Mouse (Mus musculus) intestine, embryonic 14.5 days (tissue): ENCODE results near the gene Pgap3. TPM values are rescaled to one million over a fixed set of nuclear protein-coding genes. Genes with fewer than 3 reads are reported as not detected.
A peak's percentile ranks its signal among the peaks of the same experiment; 100 is the strongest.

Experiments
- ATAC-seq: fragments of 200-750 bp; cut with Nextera tagmentation; replicated peaks from 2 replicates; pipeline ENCODE4 v1.8.0; 2017; ENCODE audit warnings: low read depth, moderate number of reproducible peaks, moderate TSS enrichment, moderate library complexity; ENCODE audit not compliant: low FRiP score, low TSS enrichment
- DNase-seq: peaks from one replicate; pipeline ENCODE4 v3.0.0-alpha.2; 2018; ENCODE audit warnings: low spot score
- H3K27ac ChIP-seq: fragments of 300-500 bp; sonication (generic); 2 replicates; pipeline ENCODE4 v1.5.1; 2014; ENCODE audit warnings: low read depth, mild to moderate bottlenecking, control low read depth
- H3K27me3 ChIP-seq: fragments of 300-500 bp; sonication (generic); replicated peaks from 2 replicates; pipeline ENCODE4 v1.6.1; 2014; ENCODE audit warnings: low read length, control low read depth; ENCODE audit not compliant: control insufficient read depth, insufficient read depth
- H3K36me3 ChIP-seq: fragments of 300-500 bp; sonication (generic); 2 replicates; pipeline ENCODE4 v1.6.1; 2014; ENCODE audit warnings: low read length, control low read depth; ENCODE audit not compliant: control insufficient read depth, insufficient read depth
- H3K4me1 ChIP-seq: fragments of 300-500 bp; sonication (generic); replicated peaks from 2 replicates; pipeline ENCODE4 v1.6.1; 2014; ENCODE audit warnings: low read length, control low read depth, mixed read lengths; ENCODE audit not compliant: control insufficient read depth, insufficient read depth
- H3K4me2 ChIP-seq: fragments of 300-500 bp; sonication (generic); 2 replicates; pipeline ENCODE4 v1.6.1; 2014; ENCODE audit warnings: low read length
- H3K4me3 ChIP-seq: fragments of 300-500 bp; sonication (generic); 2 replicates; pipeline ENCODE4 v1.5.1; 2014; ENCODE audit warnings: low read depth, low read length, control low read depth, mixed read lengths
- H3K9ac ChIP-seq: fragments of 300-500 bp; sonication (generic); 2 replicates; pipeline ENCODE4 v1.6.1; 2014; ENCODE audit warnings: mild to moderate bottlenecking, low read length
- H3K9me3 ChIP-seq: fragments of 300-500 bp; sonication (generic); 2 replicates; pipeline ENCODE4 v1.6.1; 2016; ENCODE audit warnings: low read length, control low read depth; ENCODE audit not compliant: control insufficient read depth
- WGBS: fragments of 180-500 bp; shearing (Covaris S2); extraction: QIAGEN DNeasy Blood & Tissue Kit; methylation state at CpG from one replicate; pipeline ENCODE4 v1.1.7; 2014; 5-methylcytosine and 5-hydroxymethylcytosine counted together
- polyA plus RNA-seq: library from polyadenylated mRNA; unstranded; fragments of >200 nt; fragmentation: Nextera tagmentation; extraction: Ambion mirVana; gene quantifications from 2 replicates; pipeline ENCODE4 v1.2.1, GENCODE M21; 2014

Gene Pgap3
- polyA plus RNA-seq, 1 experiment from 2014 or later, result 14.1 TPM

DNA sequence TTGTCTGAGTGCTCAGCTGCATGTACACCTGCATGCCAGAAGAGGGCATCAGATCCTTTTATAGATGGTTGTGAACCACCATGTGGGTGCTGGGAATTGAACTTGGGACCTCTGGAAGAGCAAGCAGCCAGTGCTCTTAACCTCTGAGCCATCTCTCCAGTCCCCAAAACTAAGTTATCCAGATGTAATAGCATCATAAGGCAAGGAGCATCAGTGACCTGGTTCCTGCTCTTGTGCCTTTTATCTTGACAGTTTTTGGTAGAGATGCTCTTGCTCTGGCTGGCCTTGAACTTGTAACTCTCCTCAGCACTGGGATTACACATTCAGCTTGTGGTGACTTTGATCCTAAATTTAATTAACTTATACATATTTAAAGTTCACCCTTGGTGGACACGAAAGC, 43.4 kb upstream of the Pgap3 start:
- no peak overlapping the region for H3K27ac ChIP-seq
- H3K9me3 ChIP-seq, result no peaks in the 10 kb centered on the region
- no peak overlapping the region for H3K4me3 ChIP-seq
- H3K4me2 ChIP-seq, result no peak overlapping the region
- DNase-seq (no peak), ATAC-seq (no peak)
- 96% methylated on average over 1 of the region's 1 CpGs for WGBS
- H3K36me3 ChIP-seq, result no peaks in the 10 kb centered on the region
- H3K4me1 ChIP-seq, result no peaks in the 10 kb centered on the region
- H3K27me3 ChIP-seq, result peaks cover 23% of the 10 kb centered on the region
- no peak overlapping the region for H3K9ac ChIP-seq

DNA sequence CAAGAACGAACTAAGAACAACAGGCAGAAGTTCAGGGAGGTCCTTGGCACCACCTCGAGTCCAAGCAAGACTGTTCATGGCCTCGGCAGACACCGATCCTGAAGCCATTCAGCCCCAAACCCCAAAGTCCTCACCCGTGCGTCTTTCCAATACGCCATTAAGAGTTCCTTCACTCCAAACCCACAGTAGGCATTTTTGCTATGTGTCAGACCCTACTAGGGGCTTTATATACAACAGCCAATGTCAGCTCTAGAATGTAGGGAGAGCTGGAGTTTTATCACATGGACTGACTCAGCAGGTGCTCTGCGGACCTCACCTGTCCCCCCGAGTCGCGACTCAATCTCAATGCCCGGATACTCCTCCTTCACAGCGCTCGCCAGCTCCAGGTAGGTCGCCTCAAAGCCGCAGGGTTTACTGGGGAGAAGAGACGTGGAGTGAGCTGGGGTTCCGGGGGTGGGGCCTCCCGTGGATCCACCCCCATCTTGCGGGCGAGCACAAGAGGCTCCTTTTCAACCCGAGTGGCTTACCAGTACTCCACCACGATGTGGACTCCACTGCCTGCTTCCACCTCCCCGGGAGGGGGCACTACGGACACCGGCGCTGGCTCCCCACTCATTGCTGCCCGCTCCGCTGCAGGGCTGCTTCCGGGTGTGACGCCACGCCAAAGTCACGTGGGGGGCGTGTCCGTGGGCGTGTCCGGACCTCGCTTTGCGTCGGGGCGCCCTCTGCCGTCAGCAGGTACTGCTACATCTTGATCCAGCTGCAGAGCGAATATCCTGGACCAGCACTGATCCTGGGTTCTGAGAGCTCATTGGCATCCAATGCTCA, 38.3 kb upstream of the Pgap3 start, which contains the start of gene Mien1:
Mien1 (minus strand) TSS at position 661 of the 828 bp plus-strand sequence.
- DNase-seq (peak; percentile 100), ATAC-seq (peak; percentile 94)
- peak within 1 kb of the TSS; percentile 80 for H3K4me3 ChIP-seq
- H3K9ac ChIP-seq, result peak within 1 kb of the TSS; percentile 55
- H3K4me1 ChIP-seq, result peaks cover 6% of the 10 kb centered on the region; the same call in 1 of the 2 replicates
- H3K27ac ChIP-seq, result peak within 1 kb of the TSS; percentile 69
- H3K4me2 ChIP-seq, result peak within 1 kb of the TSS; percentile 95
- 2% methylated on average over 43 of the region's 43 CpGs for WGBS
- peaks cover 36% of the 10 kb centered on the region for H3K36me3 ChIP-seq
- no peaks in the 10 kb centered on the region for H3K9me3 ChIP-seq
- no peaks in the 10 kb centered on the region for H3K27me3 ChIP-seq

DNA sequence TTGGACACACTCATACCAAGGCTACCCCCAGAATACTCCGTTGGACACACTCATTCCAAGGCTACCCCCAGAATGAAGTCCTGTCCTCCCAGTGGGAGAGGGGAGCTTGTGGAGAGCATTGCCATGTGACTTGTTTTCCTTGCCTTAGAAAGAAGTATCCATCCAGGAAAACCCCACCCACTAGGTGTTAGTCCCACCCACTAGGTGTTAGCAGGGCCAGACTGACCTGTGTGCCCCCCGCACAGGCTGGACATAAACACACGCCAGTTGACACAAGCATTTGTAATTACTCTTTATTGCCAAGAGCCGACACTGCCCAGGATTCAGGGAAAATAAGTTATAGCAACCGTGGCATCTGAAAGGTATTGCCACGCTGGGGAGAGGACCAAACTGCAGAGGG, 37.2 kb upstream of the Pgap3 start:
- ATAC-seq (no peak), DNase-seq (no peak)
- Histone ChIP-seq H3K27me3 (no peaks in the 10 kb centered on the region), H3K9me3 (no peaks in the 10 kb centered on the region), H3K9ac (no peak overlapping the region), H3K4me2 (no peak overlapping the region), H3K4me1 (peaks cover 6% of the 10 kb centered on the region; the same call in 1 of the 2 replicates), H3K36me3 (peaks cover 44% of the 10 kb centered on the region), H3K27ac (no peak overlapping the region), H3K4me3 (no peak overlapping the region)
- 73% methylated on average over 6 of the region's 6 CpGs for whole genome bisulfite sequencing

DNA sequence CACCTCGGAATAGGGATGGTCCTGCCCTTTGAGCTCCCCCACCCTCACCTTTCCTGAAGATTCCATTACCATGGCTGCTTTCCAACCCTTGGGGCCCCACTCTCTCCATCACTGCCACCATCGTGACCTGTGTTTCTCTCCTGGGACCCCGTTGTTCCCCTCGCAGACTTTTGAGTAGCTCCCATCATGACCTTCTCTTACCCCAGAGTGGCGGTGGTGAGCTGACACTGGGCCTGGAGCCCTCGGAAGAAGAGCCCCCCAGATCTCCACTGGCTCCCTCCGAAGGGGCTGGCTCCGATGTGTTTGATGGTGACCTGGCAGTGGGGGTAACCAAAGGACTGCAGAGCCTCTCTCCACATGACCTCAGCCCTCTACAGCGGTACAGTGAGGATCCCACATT, 35.4 kb upstream of the Pgap3 start:
- Histone ChIP-seq H3K4me3 (no peak overlapping the region), H3K9ac (no peak overlapping the region), H3K27me3 (no peaks in the 10 kb centered on the region), H3K9me3 (no peaks in the 10 kb centered on the region), H3K27ac (no peak overlapping the region), H3K4me1 (peaks cover 6% of the 10 kb centered on the region; the same call in 1 of the 2 replicates), H3K36me3 (peaks cover 60% of the 10 kb centered on the region), H3K4me2 (no peak overlapping the region)
- 91% methylated on average over 9 of the region's 9 CpGs for WGBS
- no peak for ATAC-seq
- DNase-seq, result no peak

DNA sequence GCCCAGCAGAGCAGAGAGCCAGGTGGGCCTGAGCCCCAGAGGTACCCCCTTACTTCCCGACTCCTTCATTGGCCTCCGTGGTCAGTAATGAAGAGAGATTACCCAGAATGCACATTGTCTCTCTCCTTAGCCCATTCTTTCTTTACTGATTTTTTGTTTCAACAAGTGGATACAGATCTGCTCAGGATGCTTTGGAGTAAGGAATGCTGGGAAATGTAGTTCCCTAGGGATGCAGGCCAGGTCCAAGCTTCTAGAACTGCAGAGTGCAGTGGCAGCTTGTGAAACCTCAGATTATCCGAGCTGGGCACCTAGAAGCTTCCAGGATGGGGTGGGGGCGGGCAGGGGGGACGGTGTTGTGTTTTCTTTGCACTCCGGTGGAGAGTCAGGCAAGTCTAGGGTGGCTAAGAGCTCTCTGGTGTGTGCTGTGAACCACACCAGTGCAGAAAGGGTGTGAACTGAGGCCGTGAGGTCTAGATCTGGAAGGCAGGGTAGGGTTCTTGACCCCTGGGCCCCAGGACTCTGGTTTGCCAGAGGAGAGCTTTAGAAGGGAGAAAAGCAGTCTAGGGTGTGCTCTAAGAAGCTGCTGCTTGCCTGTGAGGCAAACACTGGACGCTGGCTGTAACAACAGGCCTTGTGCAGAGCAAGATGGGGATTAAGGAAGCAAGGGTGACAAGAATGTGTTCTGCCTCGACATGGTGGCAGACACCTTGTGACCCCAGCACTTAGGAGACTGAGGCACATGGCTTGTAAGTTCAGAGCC, 31.6 kb upstream of the Pgap3 start:
- H3K27ac ChIP-seq, result no peak overlapping the region
- H3K4me2 ChIP-seq, result no peak overlapping the region
- peaks cover 95% of the 10 kb centered on the region for H3K36me3 ChIP-seq
- no peaks in the 10 kb centered on the region for H3K27me3 ChIP-seq
- H3K4me3 ChIP-seq, result no peak overlapping the region
- no peak overlapping the region for H3K9ac ChIP-seq
- H3K4me1 ChIP-seq, result no peaks in the 10 kb centered on the region
- WGBS, result 85% methylated on average over 9 of the region's 9 CpGs
- DNase-seq (no peak), ATAC-seq (no peak)
- no peaks in the 10 kb centered on the region for H3K9me3 ChIP-seq

DNA sequence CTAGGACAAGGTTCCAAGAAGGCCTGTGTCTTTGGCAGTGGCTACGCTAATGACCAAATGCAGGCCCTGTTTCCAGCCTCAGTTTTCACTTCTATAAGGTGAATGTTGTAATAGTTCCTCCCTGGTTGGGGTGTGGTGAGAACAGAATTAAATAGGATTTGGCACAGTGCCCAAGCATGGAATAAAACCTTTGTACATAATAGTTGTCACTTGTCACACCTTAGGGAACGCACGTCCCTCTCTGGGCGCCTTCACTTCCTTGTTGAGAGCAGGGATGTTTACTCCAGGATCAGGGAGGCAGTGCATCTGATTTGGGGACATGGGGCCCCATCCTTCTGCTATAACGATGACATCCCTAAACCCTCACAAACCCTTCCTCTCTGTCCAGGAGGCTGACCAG, 28.1 kb upstream of the Pgap3 start:
- WGBS, result 87% methylated on average over 5 of the region's 5 CpGs
- H3K9me3 ChIP-seq, result no peaks in the 10 kb centered on the region
- DNase-seq (no peak), ATAC-seq (no peak)
- no peaks in the 10 kb centered on the region for H3K4me1 ChIP-seq
- no peak overlapping the region for H3K27ac ChIP-seq
- H3K4me3 ChIP-seq, result no peak overlapping the region
- H3K27me3 ChIP-seq, result no peaks in the 10 kb centered on the region
- peaks cover 93% of the 10 kb centered on the region for H3K36me3 ChIP-seq
- H3K4me2 ChIP-seq, result no peak overlapping the region
- no peak overlapping the region for H3K9ac ChIP-seq

DNA sequence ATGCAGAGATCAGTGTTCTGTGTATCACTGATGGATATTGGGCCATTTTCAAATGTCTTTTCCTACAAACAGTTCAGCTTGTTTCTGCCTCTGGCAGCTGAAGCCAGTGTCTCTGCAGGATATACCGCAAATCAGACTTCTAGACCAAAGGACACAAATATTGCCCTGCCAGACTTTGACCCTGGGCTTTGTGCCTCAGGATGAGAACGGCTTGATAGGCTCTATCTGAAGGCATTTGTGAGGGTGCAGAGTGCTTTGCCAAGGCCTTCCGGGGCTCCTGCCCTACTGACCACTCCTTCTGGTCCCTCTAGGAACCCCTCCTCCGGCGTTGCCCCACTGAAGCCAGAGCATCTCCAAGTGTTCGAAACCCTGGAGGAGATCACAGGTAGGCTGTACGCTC, 26.3 kb upstream of the Pgap3 start:
- Histone ChIP-seq H3K4me2 (no peak overlapping the region), H3K9ac (no peak overlapping the region)

DNA sequence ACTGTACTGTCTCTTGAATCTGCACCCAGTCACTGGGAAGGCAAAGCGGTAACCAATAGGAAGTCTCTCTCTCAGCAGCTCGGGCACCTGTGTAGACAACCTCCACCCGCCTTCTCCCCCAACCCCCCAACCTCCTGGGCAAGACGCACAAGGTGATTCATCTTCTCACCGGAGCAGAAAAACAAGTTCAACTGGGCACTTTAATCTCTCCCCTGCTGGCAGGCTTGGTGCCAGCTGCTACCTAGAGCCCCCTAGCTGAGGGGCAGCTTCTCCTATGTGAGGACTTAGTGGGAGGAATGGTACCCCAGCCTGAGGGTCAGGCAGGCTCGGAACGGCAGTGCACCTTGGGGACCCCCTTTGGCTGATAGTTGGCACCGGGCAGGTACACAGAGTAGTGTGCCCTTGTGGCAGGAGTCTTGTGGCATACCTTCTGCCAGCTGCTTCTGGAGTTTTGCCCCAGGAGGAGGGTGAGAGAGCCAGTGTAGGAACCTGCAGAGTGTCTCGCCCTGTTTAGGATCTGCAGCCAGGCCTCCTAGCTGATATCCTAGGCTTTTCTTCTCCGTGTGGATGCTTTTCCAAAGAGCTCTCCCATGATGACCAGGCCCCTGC, 18.8 kb upstream of the Pgap3 start:
- Histone ChIP-seq H3K4me2 (no peak overlapping the region), H3K27ac (no peak overlapping the region), H3K9ac (no peak overlapping the region), H3K4me1 (peaks cover 20% of the 10 kb centered on the region), H3K36me3 (peaks cover 44% of the 10 kb centered on the region), H3K9me3 (no peaks in the 10 kb centered on the region), H3K4me3 (no peak overlapping the region), H3K27me3 (no peaks in the 10 kb centered on the region)
- no peak for ATAC-seq
- WGBS, result 85% methylated on average over 10 of the region's 10 CpGs
- DNase-seq, result no peak

More for the DNA sequence above, 26.3 kb upstream of the Pgap3 start:
- Histone ChIP-seq H3K27me3 (no peaks in the 10 kb centered on the region), H3K4me1 (no peaks in the 10 kb centered on the region), H3K36me3 (peaks cover 95% of the 10 kb centered on the region), H3K27ac (no peak overlapping the region), H3K4me3 (no peak overlapping the region), H3K9me3 (no peaks in the 10 kb centered on the region)
- DNase-seq (no peak), ATAC-seq (no peak)
- 91% methylated on average over 7 of the region's 7 CpGs for WGBS
